Mouse (Mus musculus): ENCODE measurements at regions not wholly inside any gene's neighbourhood (a gene's known extent, or its start where the extent isn't known, plus 50 kb on each side); places are given as distances from the start of the nearest gene placed in this dataset.

DNA sequence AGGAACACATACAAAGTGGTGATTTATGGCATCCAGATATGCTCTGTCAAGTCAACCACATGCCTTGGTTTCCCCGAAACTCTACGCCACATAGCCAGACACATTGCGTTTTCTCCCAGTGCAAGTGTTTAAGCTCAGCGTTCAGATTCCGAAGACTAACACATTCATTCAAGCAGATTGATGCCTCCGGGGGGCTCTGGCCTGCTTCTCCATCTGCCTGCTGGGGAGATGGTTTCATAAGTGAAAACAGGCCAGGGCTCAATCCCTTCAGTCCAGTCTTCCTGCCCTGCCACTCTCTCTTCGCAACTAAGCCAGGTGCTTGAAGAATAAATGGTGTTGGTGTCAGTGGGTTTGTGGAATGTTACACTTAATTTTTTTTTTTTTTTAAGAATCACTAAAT, 141.4 kb downstream of the Dmrt2 start:
- TF ChIP-seq CTCF (conservative IDR thresholded peaks at IDR 0.05; ENCODE audit: low read length) (no peak), POU5F1 (IDR thresholded peaks at IDR 0.05; ENCODE audit: borderline replicate concordance, low read length) (no peak), NANOG (IDR thresholded peaks at IDR 0.05; ENCODE audit: borderline replicate concordance, low read length) (no peak)
